ENCODE assay signal across 10 mouse cellular contexts in genomic region chr3:152121169-152122009, GRCm38 (mm10). TPM values are rescaled to one million over a fixed set of nuclear protein-coding genes. Genes with fewer than 3 reads are reported as not detected.
DNase-seq lines count a peak whose midpoint lies in the region; ATAC-seq lines count a peak whose summit lies in the region.
"Had no signal": no experiment of that assay in that cellular context is flagged by ENCODE, and none has a peak within 500 bp of the region (broad histone marks: within the 10 kb centered on the region; RNA-seq: fewer than 3 reads in every experiment).

No protein-coding gene starts in this region.

- no peaks in the 10 kb centered on the region for H3K27me3 ChIP-seq in embryonic facial prominence, embryonic 12.5 days
- H3K27me3 ChIP-seq in embryonic facial prominence, embryonic 10.5 days (replicated peaks; ENCODE audit: low read depth, poor library complexity, severe bottlenecking) = no peaks in the 10 kb centered on the region
- H3K27me3 ChIP-seq in lung, embryonic 16.5 days (ENCODE audit: control insufficient read depth, insufficient read depth, low read depth, low read length) = no peaks in the 10 kb centered on the region
- H3K27me3 ChIP-seq in stomach, embryonic 16.5 days (ENCODE audit: control insufficient read depth, insufficient read depth, low read length) = no peaks in the 10 kb centered on the region
- H3K27me3 ChIP-seq: hindbrain, embryonic 13.5 days had no signal

- no peak overlapping the region for H3K4me2 ChIP-seq in embryonic facial prominence, embryonic 12.5 days (replicated peaks)
- no peak overlapping the region for H3K4me2 ChIP-seq in lung, embryonic 16.5 days (ENCODE audit: low read depth, low read length)
- no peak overlapping the region for H3K4me2 ChIP-seq in stomach, embryonic 16.5 days (ENCODE audit: low read depth, low read length)
- H3K4me2 ChIP-seq: hindbrain, embryonic 13.5 days had no signal

- ATAC-seq in embryonic facial prominence, embryonic 12.5 days (ENCODE audit: insufficient number of reproducible peaks, insufficient read depth, low FRiP score, low TSS enrichment) = 0 out of 2 replicates have a peak, but pooled peaks have one; percentile 26
- ATAC-seq in lung, embryonic 16.5 days (ENCODE audit: low read depth) = 0 out of 2 replicates have a peak, but pooled peaks have one; percentile 29
- ATAC-seq in stomach, embryonic 16.5 days (ENCODE audit: insufficient read depth, low FRiP score) = no peak

- H3K4me1 ChIP-seq in embryonic facial prominence, embryonic 12.5 days = 0 out of 2 replicates have a peak, but pooled peaks cover 9% of the 10 kb centered on the region
- H3K4me1 ChIP-seq in embryonic facial prominence, embryonic 10.5 days = no peaks in the 10 kb centered on the region
- H3K4me1 ChIP-seq in lung, embryonic 16.5 days (replicated peaks; ENCODE audit: control insufficient read depth, insufficient read depth, low read length) = peaks cover 19% of the 10 kb centered on the region
- peaks cover 13% of the 10 kb centered on the region for H3K4me1 ChIP-seq in stomach, embryonic 16.5 days (ENCODE audit: control insufficient read depth, insufficient read depth, low read length)

- peak overlapping the region; percentile 43; the same call in 1 of the 2 replicates for H3K27ac ChIP-seq in embryonic facial prominence, embryonic 12.5 days
- H3K27ac ChIP-seq in embryonic facial prominence, embryonic 10.5 days (replicated peaks) = no peak overlapping the region
- peak overlapping the region; percentile 88 for H3K27ac ChIP-seq in lung, embryonic 16.5 days (ENCODE audit: low read length)
- peak overlapping the region; percentile 60 for H3K27ac ChIP-seq in stomach, embryonic 16.5 days (ENCODE audit: low read length)
- H3K27ac ChIP-seq: hindbrain, embryonic 13.5 days had no signal

- H3K36me3 ChIP-seq in embryonic facial prominence, embryonic 12.5 days = no peaks in the 10 kb centered on the region
- H3K36me3 ChIP-seq in embryonic facial prominence, embryonic 10.5 days (replicated peaks) = no peaks in the 10 kb centered on the region
- H3K36me3 ChIP-seq in lung, embryonic 16.5 days (ENCODE audit: control insufficient read depth, insufficient read depth, low read length) = no peaks in the 10 kb centered on the region
- no peaks in the 10 kb centered on the region for H3K36me3 ChIP-seq in stomach, embryonic 16.5 days (ENCODE audit: control insufficient read depth, insufficient read depth, low read length)
- H3K36me3 ChIP-seq: hindbrain, embryonic 13.5 days had no signal

- H3K9me3 ChIP-seq in embryonic facial prominence, embryonic 12.5 days = no peaks in the 10 kb centered on the region
- H3K9me3 ChIP-seq in embryonic facial prominence, embryonic 10.5 days = no peaks in the 10 kb centered on the region
- no peaks in the 10 kb centered on the region for H3K9me3 ChIP-seq in lung, embryonic 16.5 days (ENCODE audit: control insufficient read depth, low read length)
- H3K9me3 ChIP-seq in stomach, embryonic 16.5 days (replicated peaks; ENCODE audit: control insufficient read depth, low read length) = no peaks in the 10 kb centered on the region
- H3K9me3 ChIP-seq: hindbrain, embryonic 13.5 days had no signal

- 68% methylated on average over 11 of the region's 11 CpGs for WGBS in embryonic facial prominence, embryonic 12.5 days
- WGBS in embryonic facial prominence, embryonic 10.5 days = 80% methylated on average over 11 of the region's 11 CpGs
- 52% methylated on average over 11 of the region's 11 CpGs for WGBS in lung, embryonic 16.5 days
- WGBS in stomach, embryonic 16.5 days = 74% methylated on average over 11 of the region's 11 CpGs

- no peak for DNase-seq in embryonic facial prominence, embryonic 10.5 days (ENCODE audit: low spot score)
- no peak for DNase-seq in lung, postnatal 14 days
- peak; percentile 58 for DNase-seq in liver
- DNase-seq in Muller cell, postnatal 12 days (ENCODE audit: inconsistent ontology term) = no peak
- DNase-seq in natural killer cell, adult 2 months (ENCODE audit: low spot score in 2 of 2) = no peak
- DNase-seq: B cell, adult 2 months had no signal

- H3K4me3 ChIP-seq in embryonic facial prominence, embryonic 12.5 days = no peak overlapping the region
- H3K4me3 ChIP-seq in embryonic facial prominence, embryonic 10.5 days = no peak overlapping the region
- H3K4me3 ChIP-seq in lung, embryonic 16.5 days (ENCODE audit: low read length) = no peak overlapping the region
- H3K4me3 ChIP-seq in stomach, embryonic 16.5 days (replicated peaks; ENCODE audit: low read length) = no peak overlapping the region
- H3K4me3 ChIP-seq: hindbrain, embryonic 13.5 days had no signal

- no peak overlapping the region for H3K9ac ChIP-seq in embryonic facial prominence, embryonic 12.5 days
- peak overlapping the region; percentile 22; the same call in 1 of the 2 replicates for H3K9ac ChIP-seq in lung, embryonic 16.5 days (ENCODE audit: low read length)
- H3K9ac ChIP-seq in stomach, embryonic 16.5 days (ENCODE audit: low read length) = no peak overlapping the region
- H3K9ac ChIP-seq: hindbrain, embryonic 13.5 days had no signal

RNA-seq across cellular contexts. Expression of gene Gipc2, which starts 44.6 kb away (rescaled TPM):
- 2.4 and 3.5 TPM in 2 replicates for polyA plus RNA-seq in embryonic facial prominence, embryonic 12.5 days (2016; fragmentation: Nextera tagmentation; extraction: Ambion mirVana)
- 3.6 TPM in 2 replicates for polyA plus RNA-seq in embryonic facial prominence, embryonic 10.5 days (2016; fragmentation: Nextera tagmentation; extraction: Ambion mirVana)
- 12.3 and 13.4 TPM in 2 replicates for polyA plus RNA-seq in lung, embryonic 16.5 days (2015; fragmentation: Nextera tagmentation; extraction: Ambion mirVana)
- polyA plus RNA-seq in stomach, embryonic 16.5 days (2015; fragmentation: Nextera tagmentation; extraction: Ambion mirVana) = 56.1 and 59.9 TPM in 2 replicates
